Mouse (Mus musculus) intestine, embryonic 14.5 days (tissue): Measurements from ENCODE around the gene Nrxn2. TPM values are rescaled to one million over a fixed set of nuclear protein-coding genes. Genes with fewer than 3 reads are reported as not detected.

ENCODE experiments used
- ATAC-seq: fragments of 200-750 bp; cut with Nextera tagmentation; replicated peaks from 2 replicates; pipeline ENCODE4 v1.8.0; 2017; ENCODE audit warnings: low read depth, moderate number of reproducible peaks, moderate TSS enrichment, moderate library complexity; ENCODE audit not compliant: low FRiP score, low TSS enrichment
- DNase-seq: peaks from one replicate; pipeline ENCODE4 v3.0.0-alpha.2; 2018; ENCODE audit warnings: low spot score
- H3K27ac ChIP-seq: fragments of 300-500 bp; sonication (generic); 2 replicates; pipeline ENCODE4 v1.5.1; 2014; ENCODE audit warnings: low read depth, mild to moderate bottlenecking, control low read depth
- H3K27me3 ChIP-seq: fragments of 300-500 bp; sonication (generic); replicated peaks from 2 replicates; pipeline ENCODE4 v1.6.1; 2014; ENCODE audit warnings: low read length, control low read depth; ENCODE audit not compliant: control insufficient read depth, insufficient read depth
- H3K36me3 ChIP-seq: fragments of 300-500 bp; sonication (generic); 2 replicates; pipeline ENCODE4 v1.6.1; 2014; ENCODE audit warnings: low read length, control low read depth; ENCODE audit not compliant: control insufficient read depth, insufficient read depth
- H3K4me1 ChIP-seq: fragments of 300-500 bp; sonication (generic); replicated peaks from 2 replicates; pipeline ENCODE4 v1.6.1; 2014; ENCODE audit warnings: low read length, control low read depth, mixed read lengths; ENCODE audit not compliant: control insufficient read depth, insufficient read depth
- H3K4me2 ChIP-seq: fragments of 300-500 bp; sonication (generic); 2 replicates; pipeline ENCODE4 v1.6.1; 2014; ENCODE audit warnings: low read length
- H3K4me3 ChIP-seq: fragments of 300-500 bp; sonication (generic); 2 replicates; pipeline ENCODE4 v1.5.1; 2014; ENCODE audit warnings: low read depth, low read length, control low read depth, mixed read lengths
- H3K9ac ChIP-seq: fragments of 300-500 bp; sonication (generic); 2 replicates; pipeline ENCODE4 v1.6.1; 2014; ENCODE audit warnings: mild to moderate bottlenecking, low read length
- H3K9me3 ChIP-seq: fragments of 300-500 bp; sonication (generic); 2 replicates; pipeline ENCODE4 v1.6.1; 2016; ENCODE audit warnings: low read length, control low read depth; ENCODE audit not compliant: control insufficient read depth
- WGBS: fragments of 180-500 bp; shearing (Covaris S2); extraction: QIAGEN DNeasy Blood & Tissue Kit; methylation state at CpG from one replicate; pipeline ENCODE4 v1.1.7; 2014; 5-methylcytosine and 5-hydroxymethylcytosine counted together
- polyA plus RNA-seq: library from polyadenylated mRNA; unstranded; fragments of >200 nt; fragmentation: Nextera tagmentation; extraction: Ambion mirVana; gene quantifications from 2 replicates; pipeline ENCODE4 v1.2.1, GENCODE M21; 2014

Nrxn2 gene
- polyA plus RNA-seq, 1 experiment from 2014 or later: 1.9 TPM

- no peaks in the 10 kb centered on the region for H3K9me3 ChIP-seq
- WGBS: 85% methylated on average over 11 of the region's 11 CpGs
- H3K27ac ChIP-seq: no peak overlapping the region
- no peak overlapping the region for H3K4me2 ChIP-seq
- no peak overlapping the region for H3K4me3 ChIP-seq
- peaks cover 70% of the 10 kb centered on the region for H3K36me3 ChIP-seq
- no peak overlapping the region for H3K9ac ChIP-seq
- no peaks in the 10 kb centered on the region for H3K4me1 ChIP-seq
- DNase-seq: no peak
- H3K27me3 ChIP-seq: no peaks in the 10 kb centered on the region
- ATAC-seq: no peak
Measured at GRCm38 (mm10) chr19:6377327-6378040, 41.0 kb upstream of the Nrxn2 start.

GRCm38 (mm10) chr19:6380411-6381166 is 37.9 kb upstream of the Nrxn2 start:
- H3K4me2 ChIP-seq: no peak overlapping the region
- peaks cover 10% of the 10 kb centered on the region for H3K4me1 ChIP-seq
- H3K9me3 ChIP-seq: no peaks in the 10 kb centered on the region
- no peak for DNase-seq
- H3K9ac ChIP-seq: no peak overlapping the region
- no peak for ATAC-seq
- H3K36me3 ChIP-seq: peaks cover 39% of the 10 kb centered on the region
- H3K27ac ChIP-seq: no peak overlapping the region
- no peaks in the 10 kb centered on the region for H3K27me3 ChIP-seq
- WGBS: 88% methylated on average over 9 of the region's 9 CpGs
- H3K4me3 ChIP-seq: no peak overlapping the region

GRCm38 (mm10) chr19:6381238-6381637 is 37.3 kb upstream of the Nrxn2 start:
- no peak overlapping the region for H3K27ac ChIP-seq
- WGBS: 93% methylated on average over 5 of the region's 5 CpGs
- no peak for DNase-seq
- no peak overlapping the region for H3K4me2 ChIP-seq
- no peak overlapping the region for H3K9ac ChIP-seq
- H3K4me1 ChIP-seq: peaks cover 10% of the 10 kb centered on the region
- no peak for ATAC-seq
- no peak overlapping the region for H3K4me3 ChIP-seq
- H3K9me3 ChIP-seq: no peaks in the 10 kb centered on the region
- H3K27me3 ChIP-seq: no peaks in the 10 kb centered on the region
- peaks cover 33% of the 10 kb centered on the region for H3K36me3 ChIP-seq

GRCm38 (mm10) chr19:6382323-6382924 is 36.1 kb upstream of the Nrxn2 start:
- no peak overlapping the region for H3K4me3 ChIP-seq
- no peaks in the 10 kb centered on the region for H3K27me3 ChIP-seq
- H3K4me2 ChIP-seq: no peak overlapping the region
- no peak for DNase-seq
- ATAC-seq: no peak
- H3K36me3 ChIP-seq: peaks cover 21% of the 10 kb centered on the region
- WGBS: 73% methylated on average over 4 of the region's 4 CpGs
- H3K9me3 ChIP-seq: no peaks in the 10 kb centered on the region
- no peak overlapping the region for H3K27ac ChIP-seq
- H3K4me1 ChIP-seq: peaks cover 10% of the 10 kb centered on the region
- no peak overlapping the region for H3K9ac ChIP-seq

- 43% methylated on average over 5 of the region's 5 CpGs for WGBS
- H3K9ac ChIP-seq: no peak overlapping the region
- peaks cover 10% of the 10 kb centered on the region; the same call in 1 of the 2 replicates for H3K36me3 ChIP-seq
- DNase-seq (no peak), ATAC-seq (no peak)
- H3K9me3 ChIP-seq: no peaks in the 10 kb centered on the region
- peaks cover 10% of the 10 kb centered on the region for H3K4me1 ChIP-seq
- H3K27ac ChIP-seq: no peak overlapping the region
- H3K4me2 ChIP-seq: no peak overlapping the region
- no peak overlapping the region for H3K4me3 ChIP-seq
- H3K27me3 ChIP-seq: no peaks in the 10 kb centered on the region
Measured at GRCm38 (mm10) chr19:6383470-6383869, 35.1 kb upstream of the Nrxn2 start.

GRCm38 (mm10) chr19:6384128-6384527 is 34.4 kb upstream of the Nrxn2 start, which contains the start of gene Pygm:
Pygm (plus strand) TSS chr19:6384399.
- Histone ChIP-seq H3K9me3 (no peaks in the 10 kb centered on the region), H3K36me3 (0 out of 2 replicates have a peak, but pooled peaks cover 5% of the 10 kb centered on the region), H3K27me3 (no peaks in the 10 kb centered on the region), H3K4me1 (peaks cover 10% of the 10 kb centered on the region), H3K4me3 (no peak within 1 kb of the TSS), H3K27ac (no peak within 1 kb of the TSS), H3K9ac (no peak within 1 kb of the TSS; the same call in 1 of the 2 replicates), H3K4me2 (peak within 1 kb of the TSS; percentile 7; the same call in 1 of the 2 replicates)
- ATAC-seq: peak; percentile 51
- WGBS: 11% methylated on average over 7 of the region's 7 CpGs
- no peak for DNase-seq

- 79% methylated on average over 11 of the region's 11 CpGs for WGBS
Measured at GRCm38 (mm10) chr19:6384954-6385353, 33.6 kb upstream of the Nrxn2 start.

GRCm38 (mm10) chr19:6385419-6385818 is 33.1 kb upstream of the Nrxn2 start:
- Histone ChIP-seq H3K27me3 (no peaks in the 10 kb centered on the region), H3K9ac (no peak overlapping the region), H3K36me3 (no peaks in the 10 kb centered on the region), H3K27ac (no peak overlapping the region), H3K4me1 (peaks cover 10% of the 10 kb centered on the region), H3K4me3 (no peak overlapping the region), H3K9me3 (no peaks in the 10 kb centered on the region), H3K4me2 (no peak overlapping the region)
- ATAC-seq (no peak), DNase-seq (no peak)
- 75% methylated on average over 5 of the region's 5 CpGs for WGBS

More at GRCm38 (mm10) chr19:6384954-6385353, 33.6 kb upstream of the Nrxn2 start:
- ATAC-seq: no peak
- no peak overlapping the region for H3K27ac ChIP-seq
- no peak overlapping the region for H3K4me2 ChIP-seq
- DNase-seq: no peak
- H3K9ac ChIP-seq: no peak overlapping the region
- no peak overlapping the region for H3K4me3 ChIP-seq
- no peaks in the 10 kb centered on the region for H3K36me3 ChIP-seq
- H3K27me3 ChIP-seq: no peaks in the 10 kb centered on the region
- no peaks in the 10 kb centered on the region for H3K9me3 ChIP-seq
- peaks cover 10% of the 10 kb centered on the region for H3K4me1 ChIP-seq
